Mouse (Mus musculus) C2C12 (cell line): ENCODE measurements around the gene Mylk2. TPM values are rescaled to one million over a fixed set of nuclear protein-coding genes. Genes with fewer than 3 reads are reported as not detected.

ENCODE experiments used
- H3K27me3 ChIP-seq: one replicate; pipeline ENCODE4 v1.6.1; 2011; ENCODE audit not compliant: control insufficient read depth, insufficient read depth, insufficient read length
- H3K36me3 ChIP-seq: one replicate; pipeline ENCODE4 v1.6.1; 2011; ENCODE audit not compliant: control insufficient read depth, insufficient read depth
- H3K4me3 ChIP-seq: one replicate; pipeline ENCODE4 v1.5.1; 2011; ENCODE audit warnings: mild to moderate bottlenecking, control low read depth; ENCODE audit not compliant: poor library complexity, insufficient read depth, severe bottlenecking
- H3K79me2 ChIP-seq: one replicate; pipeline ENCODE4 v1.6.1; 2011; ENCODE audit not compliant: control insufficient read depth, insufficient read depth
- H3K79me3 ChIP-seq: one replicate; pipeline ENCODE4 v1.6.1; 2011; ENCODE audit warnings: low read depth, control low read depth
- H3ac ChIP-seq: one replicate; pipeline ENCODE3; 2011; ENCODE audit warnings: low read depth; ENCODE audit not compliant: control insufficient read depth, insufficient read length
- CEBPB ChIP-seq: IDR thresholded peaks from one replicate; pipeline ENCODE4 v1.6.1; 2011; ENCODE audit warnings: low read depth, mild to moderate bottlenecking, control low read depth, moderate library complexity
- CTCF ChIP-seq: IDR thresholded peaks from one replicate; pipeline ENCODE4 v1.5.1; 2011; ENCODE audit not compliant: control insufficient read depth, insufficient read depth, insufficient read length
- FOSL1 ChIP-seq: IDR thresholded peaks from one replicate; pipeline ENCODE4 v1.8.0; 2011; ENCODE audit warnings: mild to moderate bottlenecking, low read length; ENCODE audit not compliant: poor library complexity, insufficient read depth, severe bottlenecking
- MAX ChIP-seq: IDR thresholded peaks from one replicate; pipeline ENCODE4 v1.6.1; 2011; ENCODE audit warnings: mild to moderate bottlenecking, control low read depth
- MYOD1 ChIP-seq: IDR thresholded peaks from one replicate; pipeline ENCODE4 v1.6.1; 2011; ENCODE audit warnings: low read depth; ENCODE audit not compliant: control insufficient read depth, insufficient read length
- MYOG ChIP-seq: IDR thresholded peaks from one replicate; pipeline ENCODE4 v1.6.1; 2011; ENCODE audit not compliant: control insufficient read depth, insufficient read length; ENCODE audit errors: extremely low read depth
- USF1 ChIP-seq: IDR thresholded peaks from one replicate; pipeline ENCODE4 v1.6.1; 2011; ENCODE audit warnings: low read depth, mild to moderate bottlenecking, control low read depth, moderate library complexity
- polyA plus RNA-seq: library from polyadenylated mRNA; unstranded; fragments of >200 nt; fragmentation: generic; extraction: Trizol; gene quantifications from one replicate; pipeline ENCODE4 v1.2.1, GENCODE M21; 2012; ENCODE audit warnings: missing spikeins

Gene Mylk2
- polyA plus RNA-seq, 1 experiment = 3.9 TPM

GRCm38 (mm10) chr2:152948438-152949020 is 37.4 kb downstream of the Mylk2 start:
- Histone ChIP-seq H3ac (no peak overlapping the region), H3K79me3 (no peaks in the 10 kb centered on the region), H3K79me2 (no peaks in the 10 kb centered on the region), H3K4me3 (no peak overlapping the region), H3K27me3 (peaks cover 92% of the 10 kb centered on the region), H3K36me3 (no peaks in the 10 kb centered on the region)
- no peak for TF ChIP-seq MYOD1
- no peak for TF ChIP-seq MYOG
- no peak for TF ChIP-seq CEBPB
- no peak for TF ChIP-seq USF1
- TF ChIP-seq MAX = no peak
- no peak for TF ChIP-seq CTCF
- no peak for TF ChIP-seq FOSL1

- Histone ChIP-seq H3K79me2 (no peaks in the 10 kb centered on the region), H3K27me3 (peaks cover 86% of the 10 kb centered on the region), H3K79me3 (no peaks in the 10 kb centered on the region), H3K36me3 (no peaks in the 10 kb centered on the region), H3ac (no peak overlapping the region), H3K4me3 (no peak overlapping the region)
- TF ChIP-seq USF1 (no peak), CEBPB (no peak), MYOD1 (no peak)
These were observed 39.4 kb downstream of the Mylk2 start for GRCm38 (mm10) chr2:152950358-152951064.

GRCm38 (mm10) chr2:152951065-152951849 is 40.1 kb downstream of the Mylk2 start, which contains the start of gene Dusp15:
TSS of gene Dusp15 (minus strand) at chr2:152951698.
- peak within 1 kb of the TSS; percentile 15 for H3ac ChIP-seq
- no peaks in the 10 kb centered on the region for H3K79me2 ChIP-seq
- TF ChIP-seq MYOD1 (no peak), CTCF (no peak), USF1 (no peak), MYOG (no peak), CEBPB (no peak), MAX (no peak), FOSL1 (no peak)
- no peaks in the 10 kb centered on the region for H3K36me3 ChIP-seq
- H3K27me3 ChIP-seq = peaks cover 86% of the 10 kb centered on the region
- H3K79me3 ChIP-seq = no peaks in the 10 kb centered on the region
- H3K4me3 ChIP-seq = no peak within 1 kb of the TSS

GRCm38 (mm10) chr2:152951850-152952720 is 40.9 kb downstream of the Mylk2 start:
- Histone ChIP-seq H3K4me3 (no peak overlapping the region), H3K27me3 (peaks cover 85% of the 10 kb centered on the region), H3K36me3 (no peaks in the 10 kb centered on the region), H3K79me2 (no peaks in the 10 kb centered on the region), H3K79me3 (no peaks in the 10 kb centered on the region), H3ac (no peak overlapping the region)
- TF ChIP-seq USF1 = no peak
- no peak for TF ChIP-seq FOSL1
- TF ChIP-seq CTCF = no peak
- no peak for TF ChIP-seq MAX
- TF ChIP-seq MYOD1 = no peak
- no peak for TF ChIP-seq CEBPB
- TF ChIP-seq MYOG = no peak

- Histone ChIP-seq H3ac (no peak overlapping the region), H3K36me3 (no peaks in the 10 kb centered on the region), H3K79me2 (no peaks in the 10 kb centered on the region), H3K79me3 (no peaks in the 10 kb centered on the region), H3K4me3 (no peak overlapping the region), H3K27me3 (peaks cover 53% of the 10 kb centered on the region)
- TF ChIP-seq MAX (no peak), FOSL1 (no peak), USF1 (no peak), CTCF (no peak), MYOG (no peak), MYOD1 (no peak), CEBPB (no peak)
These were observed 47.0 kb downstream of the Mylk2 start for GRCm38 (mm10) chr2:152958116-152958515.
